Mouse (Mus musculus): ENCODE measurements around the gene Clec4n. TPM values are rescaled to one million over a fixed set of nuclear protein-coding genes. Genes with fewer than 3 reads are reported as not detected.
"Not testable (repeated sequence)": the region's sequence is repeated elsewhere in the genome, so short reads cannot be mapped to it uniquely, and the experiment has no call there.

Gene Clec4n
- polyA plus RNA-seq, 1 experiment from 2014 or later = 6.5 TPM

DNA sequence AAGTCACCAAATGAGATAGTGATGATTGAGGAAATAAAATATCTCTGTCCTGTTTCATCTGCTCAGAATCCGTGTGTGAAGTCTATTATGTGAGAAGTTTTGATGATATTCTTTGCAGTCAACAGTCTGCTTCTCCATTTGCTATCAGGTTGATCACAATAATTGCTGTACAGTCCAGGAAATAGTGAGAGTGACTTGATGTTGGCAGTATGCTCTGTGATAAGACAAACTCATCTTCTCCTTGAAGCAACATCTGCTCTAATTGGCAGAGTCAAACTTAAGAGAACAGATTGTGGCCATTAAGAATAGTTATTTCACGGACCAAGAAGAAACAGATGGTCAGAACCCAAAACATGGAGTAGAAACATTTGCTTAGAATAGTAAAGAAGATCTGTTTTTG is 1.5 kb downstream of the Clec4n start:
- Histone ChIP-seq H3K9ac (ENCODE audit: low read depth, low read length) (no peak overlapping the region), H3K27me3 (ENCODE audit: insufficient read depth, low read length) (no peaks in the 10 kb centered on the region), H3K36me3 (ENCODE audit: insufficient read depth, low read length) (no peaks in the 10 kb centered on the region), H3K4me3 (replicated peaks; ENCODE audit: low read depth, low read length) (no peak overlapping the region), H3K4me2 (ENCODE audit: low read length) (no peak overlapping the region), H3K9me3 (replicated peaks; ENCODE audit: low read length) (no peaks in the 10 kb centered on the region), H3K27ac (no peak overlapping the region), H3K4me1 (replicated peaks; ENCODE audit: insufficient read depth, low read length) (no peaks in the 10 kb centered on the region)
- TF ChIP-seq CTCF (IDR thresholded peaks at IDR 0.05; ENCODE audit: low read depth) = no peak
- WGBS = 67% methylated on average over 2 of the region's 2 CpGs
- ATAC-seq (replicated peaks; ENCODE audit: low FRiP score, low read depth) = no peak
- DNase-seq (ENCODE audit: low spot score) = no peak

DNA sequence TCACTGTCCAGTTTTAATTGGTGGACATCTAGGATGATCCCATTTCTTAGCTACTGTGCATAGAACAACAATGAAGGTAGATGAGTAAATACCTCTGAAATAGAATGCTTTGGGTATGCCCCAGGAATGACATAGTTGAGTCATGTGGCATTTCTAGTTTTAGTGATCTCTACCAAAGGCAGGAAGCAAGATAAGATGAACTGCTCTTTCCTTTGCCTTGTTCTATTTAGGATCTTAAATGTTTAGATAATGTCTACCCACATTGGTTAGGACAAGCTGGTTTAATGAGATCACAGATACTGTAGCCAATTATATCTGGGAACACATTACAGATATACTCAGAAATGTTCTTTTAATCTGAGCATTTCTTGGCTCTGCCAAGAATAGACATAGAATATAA is 7.9 kb downstream of the Clec4n start:
- DNase-seq (ENCODE audit: low spot score) (no peak), ATAC-seq (replicated peaks; ENCODE audit: low FRiP score, low read depth) (no peak)
- Histone ChIP-seq H3K36me3 (ENCODE audit: insufficient read depth, low read length) (no peaks in the 10 kb centered on the region), H3K9ac (ENCODE audit: low read depth, low read length) (no peak overlapping the region), H3K27me3 (ENCODE audit: insufficient read depth, low read length) (no peaks in the 10 kb centered on the region), H3K9me3 (replicated peaks; ENCODE audit: low read length) (no peaks in the 10 kb centered on the region), H3K4me1 (replicated peaks; ENCODE audit: insufficient read depth, low read length) (no peaks in the 10 kb centered on the region), H3K4me3 (replicated peaks; ENCODE audit: low read depth, low read length) (no peak overlapping the region), H3K4me2 (ENCODE audit: low read length) (no peak overlapping the region), H3K27ac (no peak overlapping the region)
- TF ChIP-seq CTCF (IDR thresholded peaks at IDR 0.05; ENCODE audit: low read depth) = no peak

DNA sequence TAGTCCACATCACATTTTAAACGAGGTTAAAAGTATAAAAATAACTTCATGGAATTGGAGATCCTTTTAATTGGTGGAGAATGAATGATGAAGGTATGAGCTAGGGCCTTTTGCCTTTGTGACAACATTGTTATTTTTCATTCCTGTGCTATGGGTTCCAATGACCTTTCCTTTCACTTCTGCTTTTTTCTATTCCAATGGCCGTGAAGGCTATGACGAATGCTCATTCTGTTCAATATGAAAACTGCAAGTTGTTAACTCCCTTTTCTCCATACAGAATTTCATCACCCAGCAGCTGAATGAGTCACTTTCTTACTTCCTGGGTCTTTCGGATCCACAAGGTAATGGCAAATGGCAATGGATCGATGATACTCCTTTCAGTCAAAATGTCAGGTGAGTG is 14.6 kb downstream of the Clec4n start:
- TF ChIP-seq CTCF (IDR thresholded peaks at IDR 0.05; ENCODE audit: low read depth) = no peak
- ATAC-seq (replicated peaks; ENCODE audit: low FRiP score, low read depth) (no peak), DNase-seq (ENCODE audit: low spot score) (no peak)
- WGBS = 86% methylated on average over 5 of the region's 5 CpGs
- Histone ChIP-seq H3K4me2 (ENCODE audit: low read length) (no peak overlapping the region), H3K4me3 (replicated peaks; ENCODE audit: low read depth, low read length) (no peak overlapping the region), H3K36me3 (ENCODE audit: insufficient read depth, low read length) (no peaks in the 10 kb centered on the region), H3K9ac (ENCODE audit: low read depth, low read length) (no peak overlapping the region), H3K9me3 (replicated peaks; ENCODE audit: low read length) (no peaks in the 10 kb centered on the region), H3K27ac (no peak overlapping the region), H3K27me3 (ENCODE audit: insufficient read depth, low read length) (no peaks in the 10 kb centered on the region), H3K4me1 (replicated peaks; ENCODE audit: insufficient read depth, low read length) (no peaks in the 10 kb centered on the region)

DNA sequence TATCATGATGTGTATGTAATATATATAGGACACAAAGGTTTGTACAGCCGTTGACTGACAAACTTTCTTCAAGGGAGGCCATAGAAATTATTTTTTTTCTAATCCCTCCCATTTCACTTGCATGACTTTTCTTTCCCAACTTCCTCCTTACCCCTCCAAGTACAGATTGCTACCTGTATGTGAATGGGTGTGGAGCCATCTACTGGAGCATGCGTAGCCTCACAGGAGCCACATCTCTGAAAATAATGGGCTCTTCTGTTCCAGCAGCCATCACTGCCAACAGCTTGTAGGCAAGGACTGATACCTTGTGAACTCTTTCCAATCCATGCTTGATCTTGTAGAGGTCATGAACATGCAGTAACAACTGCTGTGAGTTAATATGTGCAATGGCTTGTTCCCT is 19.2 kb downstream of the Clec4n start:
- H3K4me1 ChIP-seq (replicated peaks; ENCODE audit: insufficient read depth, low read length); DNase-seq (ENCODE audit: low spot score): not testable (repeated sequence)

DNA sequence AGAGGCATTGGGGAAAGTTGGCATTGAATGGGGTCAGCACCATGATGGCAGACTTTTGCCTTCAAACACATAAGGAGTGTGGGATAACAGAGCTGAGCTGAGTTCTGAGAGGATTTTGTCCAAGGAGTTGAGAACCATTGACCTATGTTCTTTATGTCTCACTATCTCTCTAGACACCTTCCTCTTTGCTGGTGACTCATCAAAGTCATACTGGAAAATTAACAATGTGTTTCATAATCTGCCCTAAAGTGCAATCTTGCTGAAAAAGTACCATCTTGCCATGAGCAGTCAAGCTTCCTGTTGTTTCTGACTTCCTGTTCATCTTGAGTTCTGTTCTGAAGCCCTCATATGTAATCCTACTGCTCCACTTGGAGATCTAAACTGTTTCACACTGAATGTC is 23.1 kb downstream of the Clec4n start:
- H3K9ac ChIP-seq (ENCODE audit: low read depth, low read length) = no peak overlapping the region
- no peak for TF ChIP-seq CTCF (IDR thresholded peaks at IDR 0.05; ENCODE audit: low read depth)
- no peaks in the 10 kb centered on the region for H3K9me3 ChIP-seq (replicated peaks; ENCODE audit: low read length)
- H3K27ac ChIP-seq = no peak overlapping the region
- DNase-seq (ENCODE audit: low spot score) (no peak), ATAC-seq (replicated peaks; ENCODE audit: low FRiP score, low read depth) (no peak)
- H3K27me3 ChIP-seq (ENCODE audit: insufficient read depth, low read length) = no peaks in the 10 kb centered on the region
- no peak overlapping the region for H3K4me2 ChIP-seq (ENCODE audit: low read length)
- no peak overlapping the region for H3K4me3 ChIP-seq (replicated peaks; ENCODE audit: low read depth, low read length)
- H3K4me1 ChIP-seq (replicated peaks; ENCODE audit: insufficient read depth, low read length) = no peaks in the 10 kb centered on the region
- no peaks in the 10 kb centered on the region for H3K36me3 ChIP-seq (ENCODE audit: insufficient read depth, low read length)

More for the DNA sequence above, 19.2 kb downstream of the Clec4n start:
- H3K27ac ChIP-seq; H3K9ac ChIP-seq (ENCODE audit: low read depth, low read length); H3K4me2 ChIP-seq (ENCODE audit: low read length); H3K4me3 ChIP-seq (replicated peaks; ENCODE audit: low read depth, low read length); H3K9me3 ChIP-seq (replicated peaks; ENCODE audit: low read length); H3K36me3 ChIP-seq (ENCODE audit: insufficient read depth, low read length); ATAC-seq (replicated peaks; ENCODE audit: low FRiP score, low read depth); H3K27me3 ChIP-seq (ENCODE audit: insufficient read depth, low read length): not testable (repeated sequence)
- WGBS = 84% methylated on average over 2 of the region's 2 CpGs

DNA sequence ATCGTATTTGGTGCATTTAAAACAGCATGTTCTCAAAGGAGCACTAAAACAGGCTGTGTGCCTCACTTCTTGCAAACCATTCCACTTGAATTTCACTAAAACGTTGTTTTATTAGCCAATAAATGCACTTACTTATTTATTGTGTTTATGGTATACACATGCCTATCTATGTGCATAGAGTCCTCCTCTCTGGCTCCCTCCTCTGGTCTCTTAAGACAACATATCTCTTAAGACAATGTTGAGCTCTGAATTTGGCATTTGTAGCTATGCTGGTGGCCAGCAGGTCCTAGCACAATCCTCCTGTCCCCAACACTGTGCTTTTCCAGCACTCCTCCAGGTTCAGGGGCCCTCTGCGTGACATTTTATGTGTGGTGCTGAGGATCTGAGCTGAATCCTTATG is 29.3 kb downstream of the Clec4n start:
- Histone ChIP-seq H3K36me3 (ENCODE audit: insufficient read depth, low read length) (no peaks in the 10 kb centered on the region), H3K4me2 (ENCODE audit: low read length) (no peak overlapping the region), H3K9me3 (replicated peaks; ENCODE audit: low read length) (no peaks in the 10 kb centered on the region), H3K27ac (no peak overlapping the region), H3K4me1 (replicated peaks; ENCODE audit: insufficient read depth, low read length) (no peaks in the 10 kb centered on the region), H3K4me3 (replicated peaks; ENCODE audit: low read depth, low read length) (no peak overlapping the region), H3K9ac (ENCODE audit: low read depth, low read length) (no peak overlapping the region), H3K27me3 (ENCODE audit: insufficient read depth, low read length) (no peaks in the 10 kb centered on the region)
- 72% methylated on average over 3 of the region's 3 CpGs for WGBS
- ATAC-seq (replicated peaks; ENCODE audit: low FRiP score, low read depth) = no peak
- no peak for DNase-seq (ENCODE audit: low spot score)
- 0 out of 2 replicates have a peak, but pooled peaks have one; percentile 21 for TF ChIP-seq CTCF (IDR thresholded peaks at IDR 0.05; ENCODE audit: low read depth)

DNA sequence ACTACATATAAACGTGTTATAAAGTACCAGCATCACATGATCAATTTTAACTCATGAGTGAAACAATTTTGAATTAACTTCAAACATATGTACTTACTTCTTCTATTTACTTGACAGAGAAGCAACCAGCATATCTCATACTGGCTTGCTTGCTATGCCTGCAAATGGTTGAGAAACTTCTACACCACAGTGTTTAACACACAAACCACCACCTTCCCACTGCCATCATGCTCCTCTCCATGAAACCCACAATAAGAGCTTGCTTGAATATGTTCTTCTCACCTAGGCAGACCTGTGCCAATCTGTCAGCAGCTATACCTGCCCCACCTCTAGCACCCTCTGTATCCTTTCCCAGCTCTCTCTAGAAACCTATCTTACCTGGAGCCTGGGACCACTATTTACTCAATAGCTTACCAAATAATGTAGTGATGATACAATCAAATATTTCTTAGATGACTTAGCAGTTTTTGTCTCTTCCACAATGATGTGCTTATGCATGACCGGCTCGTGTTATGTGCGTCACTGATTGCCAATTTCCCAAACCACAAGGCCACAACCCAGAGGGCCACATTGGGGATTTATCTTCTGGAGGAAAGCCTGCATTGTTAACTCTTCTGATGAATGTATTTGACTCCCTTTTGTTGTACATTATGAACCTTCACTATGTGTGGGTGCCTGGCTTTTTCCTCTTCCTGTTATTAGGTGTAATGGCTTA is 30.4 kb downstream of the Clec4n start:
- Histone ChIP-seq H3K4me3 (replicated peaks; ENCODE audit: low read depth, low read length) (no peak overlapping the region), H3K27ac (no peak overlapping the region), H3K36me3 (ENCODE audit: insufficient read depth, low read length) (no peaks in the 10 kb centered on the region), H3K4me2 (ENCODE audit: low read length) (no peak overlapping the region), H3K9me3 (replicated peaks; ENCODE audit: low read length) (no peaks in the 10 kb centered on the region), H3K27me3 (ENCODE audit: insufficient read depth, low read length) (no peaks in the 10 kb centered on the region), H3K9ac (ENCODE audit: low read depth, low read length) (no peak overlapping the region), H3K4me1 (replicated peaks; ENCODE audit: insufficient read depth, low read length) (no peaks in the 10 kb centered on the region)
- DNase-seq (ENCODE audit: low spot score) = no peak
- ATAC-seq (replicated peaks; ENCODE audit: low FRiP score, low read depth) = no peak
- TF ChIP-seq CTCF (IDR thresholded peaks at IDR 0.05; ENCODE audit: low read depth) = no peak
- WGBS = 79% methylated on average over 4 of the region's 4 CpGs
